Mouse (Mus musculus) kidney, postnatal 36 days (tissue): ENCODE results near the gene Gm17174.
A peak's percentile ranks its signal among the peaks of the same experiment; 100 is the strongest.
"Not testable (repeated sequence)": the region's sequence is repeated elsewhere in the genome, so short reads cannot be mapped to it uniquely, and the experiment has no call there.

Experiments
- DNase-seq, 2 experiments: peaks; one replicate each; pipeline ENCODE4 v3.0.0; 2021 to 2022; ENCODE audit warnings: mixed read lengths in 2 of 2

Gene Gm17174

DNA sequence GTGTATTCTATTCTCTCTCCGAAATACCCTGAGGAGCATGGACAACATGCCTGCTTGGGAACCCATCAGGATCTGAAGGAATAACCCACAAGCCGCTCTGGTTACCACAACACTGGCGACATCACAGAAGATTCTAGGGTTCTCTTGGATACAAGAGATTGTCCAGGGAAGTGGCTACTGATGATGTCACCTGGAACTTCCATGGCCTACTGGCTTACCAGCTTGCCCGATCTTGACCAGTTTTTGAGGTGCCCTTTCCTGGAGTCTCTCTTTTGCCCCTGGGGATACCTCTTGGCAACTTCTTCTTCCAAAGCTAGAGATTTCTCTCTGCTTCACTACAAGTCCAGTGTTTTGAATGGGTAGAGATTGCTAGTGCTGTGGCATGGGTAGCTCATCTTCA is at the start of gene Gm17174:
TSS of gene Gm17174 (minus strand) at position 101 of the 400 bp plus-strand sequence.
- DNase-seq: not testable (repeated sequence)

GRCm38 (mm10) chr14:51635566-51635965 is 43.6 kb upstream of the Gm17174 start, which contains the start of gene Gm4181:
Gm4181 (minus strand) TSS chr14:51635666.
- not testable (repeated sequence) for DNase-seq

DNA sequence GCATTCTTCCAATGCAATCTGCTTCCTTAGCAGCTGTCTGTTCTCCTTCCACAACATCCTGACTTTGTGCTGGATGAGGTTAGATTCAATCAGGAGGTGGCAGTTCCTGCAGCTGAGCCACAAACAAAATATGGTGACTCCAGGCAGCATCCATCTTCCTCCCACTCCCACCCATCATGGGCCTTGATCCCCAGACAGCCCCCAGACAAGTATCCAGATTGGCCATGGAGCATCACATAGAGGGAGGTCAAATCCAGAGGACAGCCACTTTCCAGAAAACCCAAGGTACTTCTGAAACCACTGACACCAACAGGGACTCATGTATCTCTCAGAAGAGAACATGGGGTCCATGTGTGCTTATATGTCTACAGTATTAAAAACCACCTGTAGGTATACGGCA is 40.5 kb upstream of the Gm17174 start:
- peak in 1 of 2 experiments; percentile 2 for DNase-seq

DNA sequence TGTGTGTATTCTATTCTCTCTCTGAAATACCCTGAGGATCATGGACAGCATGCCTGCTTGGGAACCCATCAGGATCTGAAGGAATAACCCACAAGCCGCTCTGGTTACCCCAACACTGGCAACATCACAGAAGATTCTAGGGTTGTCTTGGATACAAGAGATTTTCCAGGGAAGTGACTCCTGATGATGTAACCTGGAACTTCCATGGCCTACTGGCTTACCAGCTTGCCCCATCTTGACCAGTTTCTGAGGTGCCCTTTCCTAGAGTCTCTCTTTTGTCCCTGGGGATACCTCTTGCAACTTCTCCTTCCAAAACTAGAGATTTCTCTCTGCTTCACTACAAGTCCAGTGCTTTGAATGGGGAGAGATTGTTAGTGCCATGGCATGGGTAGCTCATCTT is 19.3 kb upstream of the Gm17174 start, which contains the start of gene Gm17078:
TSS of gene Gm17078 (minus strand) at position 101 of the 400 bp plus-strand sequence.
- no peak for DNase-seq

DNA sequence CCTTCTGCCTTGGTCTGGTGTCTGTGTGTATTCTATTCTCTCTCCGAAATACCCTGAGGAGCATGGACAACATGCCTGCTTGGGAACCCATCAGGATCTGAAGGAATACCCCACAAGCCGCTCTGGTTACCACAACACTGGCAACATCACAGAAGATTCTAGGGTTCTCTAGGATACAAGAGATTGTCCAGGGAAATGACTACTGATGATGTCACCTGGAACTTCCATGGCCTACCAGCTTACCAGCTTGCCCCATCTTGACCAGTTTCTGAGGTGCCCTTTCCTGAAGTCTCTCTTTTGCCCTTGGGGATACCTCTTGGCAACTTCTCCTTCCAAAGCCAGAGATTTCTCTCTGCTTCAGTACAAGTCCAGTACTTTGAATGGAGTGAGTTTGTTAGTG is 18.0 kb downstream of the Gm17174 start, which contains the start of gene Gm17175:
TSS of gene Gm17175 (minus strand) at position 101 of the 400 bp plus-strand sequence.
- not testable (repeated sequence) for DNase-seq

DNA sequence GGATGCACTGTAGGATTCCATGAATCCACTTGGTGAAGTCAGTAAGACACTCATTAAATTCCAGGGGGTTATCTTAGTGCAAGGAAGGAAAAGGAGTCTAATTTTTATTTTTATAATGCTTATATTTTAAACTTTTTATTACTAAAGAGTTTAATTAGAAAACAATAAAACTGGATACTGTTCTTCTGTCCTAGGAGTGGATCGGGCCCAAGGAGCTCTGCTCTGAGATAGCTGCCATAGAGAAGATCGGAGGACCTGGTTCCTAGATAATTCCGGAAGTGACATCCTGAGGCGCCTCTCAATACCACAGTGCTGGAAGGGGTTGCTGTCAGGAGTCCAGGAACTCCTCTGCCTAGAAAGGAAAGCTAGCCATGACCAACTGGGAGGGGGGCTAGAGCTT is 39.4 kb downstream of the Gm17174 start, which contains the start of gene Gm5622:
TSS of gene Gm5622 (plus strand) at position 301 of the 400 bp plus-strand sequence.
- DNase-seq: no peak
